Mouse (Mus musculus) erythroid progenitor cell, adult 5-6 weeks (primary cell): Measurements from ENCODE around the gene Arhgap45. TPM values are rescaled to one million over a fixed set of nuclear protein-coding genes. Genes with fewer than 3 reads are reported as not detected.

Experiments
- ATAC-seq: replicated peaks from 2 replicates; pipeline ENCODE4 v1.8.0; 2016; ENCODE audit warnings: moderate number of reproducible peaks, mild to moderate bottlenecking, moderate TSS enrichment, inconsistent platforms; ENCODE audit not compliant: poor library complexity, low FRiP score, severe bottlenecking
- total RNA-seq, 2 experiments: library from RNA; stranded (forward) in 1 of 2; stranded (reverse) in 1 of 2; fragments of 150-400 nt in 1 of 2; fragments of 186-747, 209-891 nt in 1 of 2; gene quantifications; 2 replicates each; pipeline versions ENCODE4 v1.2.3 to v1.2.4; 2015 to 2017; ENCODE audit warnings: low replicate concordance in 2 of 2

The Arhgap45 gene
- total RNA-seq (2015; ENCODE audit: low replicate concordance) (23.4 and 23.9 TPM in 2 replicates), total RNA-seq (2017; ENCODE audit: low replicate concordance) (16.0 and 28.8 TPM in 2 replicates)

GRCm38 (mm10) chr10:80016511-80016910, at the start of gene Arhgap45:
Gene Arhgap45 (plus strand): TSS chr10:80016653.
- peak; percentile 35 for ATAC-seq

DNA sequence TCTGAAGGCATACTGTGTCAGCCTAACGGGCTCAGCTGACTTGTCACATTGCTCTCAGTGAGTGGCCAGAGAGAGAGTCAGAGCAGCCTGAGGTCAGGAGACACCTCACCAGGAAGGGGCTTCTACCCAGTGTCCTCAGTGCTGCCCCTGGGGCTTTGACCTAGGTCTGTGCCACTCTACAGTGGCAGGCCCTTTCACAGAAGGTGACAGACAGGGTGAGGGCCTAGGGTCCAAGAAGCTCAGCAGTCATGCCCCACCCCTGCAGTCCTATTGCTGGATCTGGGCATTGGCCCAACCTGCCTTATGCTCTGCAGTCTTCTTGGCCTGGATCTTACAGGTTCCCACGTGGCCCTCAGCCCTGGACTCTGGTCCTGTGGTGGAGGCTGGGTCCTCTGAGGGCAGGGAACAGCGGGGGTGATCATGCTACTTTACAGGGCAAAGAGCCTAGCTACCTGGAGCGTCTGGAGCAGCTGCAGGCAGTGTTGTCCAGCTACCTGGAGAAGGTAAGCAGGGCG, 49.5 kb upstream of the Arhgap45 start:
- ATAC-seq: no peak

DNA sequence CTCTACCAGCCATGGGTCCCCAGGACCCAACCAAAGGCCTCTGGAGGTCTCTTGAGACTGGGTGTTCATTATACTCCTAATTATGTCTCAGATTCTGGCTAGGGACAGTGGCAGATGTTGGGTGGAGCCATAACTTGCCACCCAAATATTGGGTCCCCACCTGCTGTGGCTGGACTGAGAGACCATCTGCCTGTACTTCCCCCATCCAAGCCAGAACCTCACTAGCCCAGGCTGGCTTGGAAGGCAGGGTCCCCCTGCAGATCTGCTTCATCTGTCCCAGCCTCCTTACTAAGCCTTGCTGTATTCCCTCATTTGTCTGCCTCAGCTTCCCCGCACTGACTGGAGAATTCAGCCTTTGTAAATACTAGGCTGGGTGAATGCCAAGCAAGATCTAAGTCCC, 48.3 kb upstream of the Arhgap45 start:
- no peak for ATAC-seq

GRCm38 (mm10) chr10:79969124-79969568, 47.3 kb upstream of the Arhgap45 start:
- ATAC-seq: no peak

GRCm38 (mm10) chr10:79970415-79971182, 45.9 kb upstream of the Arhgap45 start, which contains the start of gene Grin3b:
Gene Grin3b (plus strand): TSS chr10:79970715.
- ATAC-seq: no peak

DNA sequence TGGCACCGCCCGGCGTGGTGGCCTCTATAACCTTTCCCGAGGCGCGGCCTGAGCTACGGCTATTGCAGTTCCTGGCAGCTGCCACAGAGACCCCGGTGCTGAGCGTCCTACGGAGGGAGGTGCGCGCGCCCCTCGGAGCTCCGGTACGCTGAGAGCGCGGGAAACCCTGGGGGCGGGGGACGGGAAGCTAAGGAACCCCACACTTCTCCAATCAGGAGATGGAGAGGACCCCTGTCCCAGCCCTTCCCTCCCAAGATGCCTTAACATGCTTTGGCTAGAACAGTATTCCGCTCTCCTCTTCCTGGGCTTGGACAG, 45.3 kb upstream of the Arhgap45 start:
- no peak for ATAC-seq

DNA sequence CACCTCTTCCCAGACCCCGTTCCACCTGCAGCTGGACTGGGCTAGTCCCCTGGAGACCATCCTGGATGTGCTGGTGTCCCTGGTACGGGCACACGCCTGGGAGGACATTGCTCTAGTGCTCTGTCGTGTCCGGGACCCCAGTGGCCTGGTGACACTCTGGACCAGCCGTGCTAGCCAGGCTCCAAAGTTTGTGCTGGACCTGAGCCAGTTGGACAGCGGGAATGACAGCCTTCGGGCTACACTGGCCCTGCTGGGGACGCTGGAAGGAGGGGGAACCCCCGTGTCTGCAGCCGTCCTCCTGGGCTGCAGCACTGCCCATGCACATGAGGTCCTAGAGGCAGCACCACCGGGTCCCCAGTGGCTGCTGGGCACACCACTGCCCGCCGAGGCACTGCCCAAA, 43.6 kb upstream of the Arhgap45 start:
- no peak for ATAC-seq

GRCm38 (mm10) chr10:79974087-79974486, 42.4 kb upstream of the Arhgap45 start:
- ATAC-seq: no peak

- no peak for ATAC-seq
These were observed 41.8 kb upstream of the Arhgap45 start for GRCm38 (mm10) chr10:79974668-79975067.

DNA sequence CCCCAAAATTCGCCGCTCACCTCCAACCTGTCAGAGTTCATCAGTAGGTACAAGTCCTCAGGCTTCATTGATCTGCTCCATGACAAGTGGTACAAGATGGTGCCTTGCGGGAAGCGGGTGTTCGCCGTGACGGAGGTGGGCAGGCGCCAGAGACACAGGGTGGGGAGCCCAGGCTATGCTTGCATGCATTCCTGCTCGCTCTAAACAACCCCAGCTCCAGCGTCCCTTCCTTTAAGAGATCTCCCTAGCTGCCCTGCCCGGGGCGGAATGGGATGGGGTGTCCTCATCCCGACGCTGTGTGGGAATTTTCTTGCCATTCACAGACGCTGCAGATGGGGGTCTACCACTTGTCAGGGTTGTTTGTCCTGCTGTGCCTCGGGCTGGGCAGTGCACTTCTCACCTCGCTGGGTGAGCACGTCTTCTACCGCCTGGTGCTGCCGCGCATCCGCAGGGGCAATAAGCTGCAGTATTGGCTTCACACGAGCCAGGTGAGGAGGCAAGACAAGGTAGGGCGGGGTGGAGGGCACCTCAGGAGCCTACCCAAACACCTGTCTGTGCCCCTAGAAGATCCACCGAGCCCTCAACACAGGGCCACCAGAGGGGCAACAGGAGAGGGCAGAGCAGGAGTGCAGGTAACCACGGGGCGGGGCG, 40.3 kb upstream of the Arhgap45 start:
- ATAC-seq: no peak

DNA sequence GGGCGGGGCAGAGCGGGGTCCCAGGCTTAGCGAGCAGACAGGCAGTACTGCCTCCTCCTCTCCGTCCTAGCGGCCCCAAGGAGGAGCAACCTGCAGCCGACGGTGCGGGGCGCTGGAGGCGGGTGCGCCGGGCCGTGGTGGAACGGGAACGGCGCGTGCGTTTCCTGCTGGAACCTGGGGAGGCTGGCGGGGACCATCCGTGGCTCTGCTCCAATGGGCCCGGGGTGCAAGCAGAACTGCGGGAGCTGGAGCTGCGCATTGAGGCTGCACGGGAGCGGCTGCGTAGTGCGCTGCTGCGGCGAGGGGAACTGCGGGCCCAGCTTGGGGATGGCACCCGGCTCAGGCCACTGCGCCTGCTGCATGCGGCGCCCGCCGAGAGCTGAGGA, 39.7 kb upstream of the Arhgap45 start:
- no peak for ATAC-seq

GRCm38 (mm10) chr10:79977324-79977723, 39.1 kb upstream of the Arhgap45 start:
- ATAC-seq: no peak

DNA sequence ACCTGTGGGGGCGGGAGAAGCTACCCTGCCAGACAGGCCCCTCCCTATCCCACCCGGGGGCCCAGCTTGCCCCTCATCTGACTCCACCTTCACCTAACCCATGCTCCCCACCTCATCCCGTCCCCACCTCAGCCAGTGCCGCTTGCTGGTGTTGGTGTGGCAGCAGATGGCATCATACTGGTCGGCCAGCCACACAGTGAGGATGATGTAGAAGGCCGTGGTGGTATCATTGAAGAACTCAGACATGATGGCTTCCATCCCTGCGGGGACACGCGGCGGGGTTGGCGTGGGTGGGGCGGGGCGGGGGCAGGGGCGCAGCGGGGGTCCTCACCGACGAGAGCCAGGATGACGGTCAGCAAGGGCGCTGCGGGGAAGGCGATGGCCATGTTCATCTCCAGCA, 38.4 kb upstream of the Arhgap45 start:
- no peak for ATAC-seq

GRCm38 (mm10) chr10:79979401-79980155, 36.9 kb upstream of the Arhgap45 start:
- ATAC-seq: no peak

GRCm38 (mm10) chr10:79983205-79983604, 33.2 kb upstream of the Arhgap45 start:
- no peak for ATAC-seq

- ATAC-seq: no peak
These were observed 32.8 kb upstream of the Arhgap45 start for GRCm38 (mm10) chr10:79983670-79984069.

- peak; percentile 50 for ATAC-seq
These were observed 32.1 kb upstream of the Arhgap45 start, which contains the start of gene Tmem259 for GRCm38 (mm10) chr10:79984195-79984816. Gene Tmem259 (minus strand): TSS chr10:79984330.

DNA sequence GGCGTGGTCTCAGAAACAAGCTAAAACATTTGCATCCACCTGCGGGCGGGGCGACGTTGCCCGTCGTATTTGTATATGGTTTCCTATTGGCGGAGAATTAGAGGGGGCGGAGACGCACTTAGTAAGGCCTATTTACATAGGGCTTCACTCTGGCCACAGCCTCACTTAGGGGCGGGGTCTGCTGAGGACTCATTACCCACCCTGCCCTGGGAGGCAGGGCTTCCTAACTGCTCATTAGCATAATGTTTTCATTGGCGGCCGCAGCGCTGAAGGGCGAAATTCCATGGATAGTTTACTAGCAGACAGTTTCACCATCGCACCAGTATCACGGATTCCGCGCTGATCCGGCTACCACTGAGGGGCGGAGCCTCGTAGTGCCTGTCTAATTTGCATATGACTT, 31.6 kb upstream of the Arhgap45 start:
- ATAC-seq: peak; percentile 70

GRCm38 (mm10) chr10:79985334-79986231, 30.9 kb upstream of the Arhgap45 start:
- ATAC-seq: peak; percentile 53
